Mouse (Mus musculus): ENCODE data around the gene Slc2a13. TPM values are rescaled to one million over a fixed set of nuclear protein-coding genes. Genes with fewer than 3 reads are reported as not detected.

Slc2a13 gene
- polyA plus RNA-seq (2014; fragmentation: Illumina TruSeq; extraction: RNeasy Lipid Tissue Mini Kit (QIAGEN cat#74804); ENCODE audit: low read depth, low replicate concordance) = 3.3 TPM

GRCm38 (mm10) chr15:91573111-91573538 is at the start of gene Slc2a13:
Gene Slc2a13 (minus strand): TSS chr15:91573261.

Other genes starting within 250 kb of the Slc2a13 start
- gene Lrrk2, start 99.9 kb upstream of the Slc2a13 start, polyA plus RNA-seq (2014; fragmentation: Illumina TruSeq; extraction: RNeasy Lipid Tissue Mini Kit (QIAGEN cat#74804); ENCODE audit: low read depth, low replicate concordance) = 8.6 TPM

All from adipose tissue, adult 10 weeks (tissue).